Mouse (Mus musculus) adrenal gland, postnatal 14 days (tissue): ENCODE measurements around the gene Nomo1. TPM values are rescaled to one million over a fixed set of nuclear protein-coding genes. Genes with fewer than 3 reads are reported as not detected.

ENCODE experiments used
- DNase-seq: peaks from one replicate; pipeline ENCODE4 v3.0.0; 2021; ENCODE audit warnings: mixed read lengths
- long read RNA-seq, 2 experiments: library from polyadenylated mRNA; stranded (forward); transcript quantifications; one replicate each; pipeline ENCODE4 v2.0.0; 2021
- total RNA-seq: library from RNA; stranded (reverse); gene quantifications from 2 replicates; pipeline ENCODE4 v1.2.3, GENCODE M21; 2021

Nomo1 gene
- total RNA-seq, result 53.0 and 60.3 TPM in 2 replicates
- long read RNA-seq, experiment 1, full-length matches to known transcripts, result 8 of 31 reads
- long read RNA-seq, experiment 1, partial matches to known transcripts, result 20 of 31 reads
- long read RNA-seq, experiment 1, other reads (novel, unspliced or antisense), result 3 of 31 reads
- long read RNA-seq, experiment 2, full-length matches to known transcripts, result 3 of 23 reads
- long read RNA-seq, experiment 2, partial matches to known transcripts, result 19 of 23 reads
- long read RNA-seq, experiment 2, other reads (novel, unspliced or antisense), result 1 of 23 reads

DNA sequence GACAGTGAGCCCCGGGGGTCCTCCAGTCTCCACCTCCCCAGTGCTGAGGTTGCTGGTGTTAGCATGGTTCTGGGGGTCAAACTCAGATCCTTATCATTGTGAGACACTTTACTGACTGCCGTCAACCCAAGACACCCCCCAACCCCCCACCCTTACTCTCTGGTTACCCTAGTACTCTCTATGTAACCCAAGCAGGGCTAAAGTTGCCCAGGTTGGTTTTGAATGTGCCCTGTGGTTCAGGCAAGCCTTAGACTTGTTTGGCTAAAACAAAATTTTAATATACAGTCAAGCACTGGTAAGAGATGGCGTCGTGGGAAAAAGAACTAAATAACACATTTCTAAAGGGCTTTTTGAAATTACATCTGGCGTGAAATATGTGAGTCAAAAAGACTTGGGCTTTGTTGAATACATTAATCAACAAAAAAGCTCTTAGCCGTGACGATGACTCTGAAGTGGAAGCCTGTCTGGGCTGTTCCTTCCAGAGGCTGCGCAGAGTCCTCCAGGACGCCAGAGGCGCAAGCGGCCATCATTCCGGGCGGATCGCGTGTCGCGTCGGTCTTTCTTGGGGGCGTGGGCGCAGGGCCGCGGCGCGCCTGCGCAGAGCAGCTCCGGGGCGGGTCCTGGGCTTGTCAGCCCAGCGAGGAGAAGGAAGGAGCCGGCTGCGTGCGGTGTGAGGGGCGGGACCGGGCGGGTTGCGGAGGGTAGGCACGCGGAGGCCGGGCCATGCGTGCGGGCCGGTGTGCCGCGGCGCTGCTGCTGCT lies at the start of gene Nomo1:
Gene Nomo1 (plus strand): TSS at position 590 of the 761 bp plus-strand sequence.
- peak; percentile 98 for DNase-seq

DNA sequence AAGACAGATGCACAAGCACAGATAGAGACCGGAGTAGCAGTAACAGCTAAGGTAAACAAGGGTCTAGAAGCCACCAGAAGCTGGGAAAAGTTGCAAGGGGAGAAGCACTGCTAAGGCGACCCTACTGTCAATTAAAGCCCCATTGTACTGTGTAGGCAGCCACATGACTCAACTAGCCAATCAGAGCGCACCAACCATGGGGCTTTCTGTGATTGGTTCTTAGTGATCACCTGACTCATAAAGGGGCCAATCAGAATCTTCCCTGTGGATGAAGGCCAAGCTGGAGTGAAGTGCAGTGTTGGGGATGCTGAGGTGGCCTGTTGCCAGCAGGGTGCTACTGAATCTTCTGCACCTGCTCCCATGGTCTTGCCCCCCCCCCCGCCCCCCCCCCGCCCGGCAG lies 46.6 kb upstream of the Nomo1 start:
- no peak for DNase-seq

DNA sequence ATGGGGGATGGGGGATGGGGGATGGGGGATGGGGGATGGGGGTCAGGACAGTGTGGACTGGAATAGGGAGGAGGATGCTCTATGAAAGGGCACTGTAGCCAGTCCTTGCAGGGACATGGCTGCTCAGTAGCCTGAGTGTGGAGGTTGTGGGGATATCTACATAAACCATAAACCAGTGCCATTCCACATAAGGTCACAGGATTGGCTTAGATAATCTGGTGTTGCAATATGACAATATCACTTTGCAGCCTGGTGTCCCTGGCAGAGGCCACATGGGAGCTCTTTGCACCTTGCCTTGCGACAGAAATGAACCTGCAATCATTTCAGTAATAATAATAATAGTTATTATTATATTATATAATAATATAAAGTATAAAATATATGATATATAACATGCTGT lies 45.2 kb upstream of the Nomo1 start:
- DNase-seq, result no peak

DNA sequence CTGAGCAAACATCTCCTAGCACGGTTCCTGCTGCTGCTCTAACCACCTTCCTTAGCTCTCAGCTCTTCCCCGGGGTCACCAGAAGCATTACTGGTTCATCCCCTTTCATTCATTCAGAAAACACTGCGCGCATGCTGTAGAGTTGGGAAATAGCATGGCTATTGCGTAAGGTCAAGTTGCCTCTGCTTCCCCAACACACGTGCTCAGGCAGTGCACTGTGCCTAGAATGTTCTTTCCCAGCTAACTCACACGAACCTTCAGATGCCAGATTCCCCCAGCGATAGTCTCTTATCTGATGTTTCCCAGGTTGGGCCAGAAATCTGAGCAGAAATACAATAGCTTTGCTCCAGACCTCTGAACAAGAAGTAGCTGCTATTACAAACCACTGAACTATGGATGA lies 41.0 kb upstream of the Nomo1 start:
- no peak for DNase-seq

GRCm38 (mm10) chr7:46000577-46000976 lies 32.9 kb upstream of the Nomo1 start:
- DNase-seq, result no peak

DNA sequence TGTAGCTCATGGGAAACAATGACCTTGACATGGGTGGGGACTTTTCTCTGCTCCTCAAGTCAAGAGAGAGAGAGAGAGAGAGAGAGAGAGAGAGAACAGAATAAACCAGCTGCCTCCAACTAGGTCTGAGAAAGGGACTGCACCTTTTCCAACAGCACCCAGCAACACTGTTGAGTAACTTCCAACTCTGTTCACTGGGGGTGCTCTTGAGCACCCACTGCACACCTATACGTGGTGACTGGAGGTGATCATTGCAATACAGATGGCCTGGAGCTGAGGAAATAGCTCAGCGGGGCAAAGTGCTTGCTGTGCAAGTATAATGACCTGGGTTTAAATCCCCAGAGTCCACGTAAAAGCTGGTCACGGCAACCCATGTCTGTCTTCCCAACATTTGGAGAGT lies 30.8 kb upstream of the Nomo1 start:
- no peak for DNase-seq

- DNase-seq, result peak; percentile 68
Measured at GRCm38 (mm10) chr7:46009578-46009977, 23.9 kb upstream of the Nomo1 start.

DNA sequence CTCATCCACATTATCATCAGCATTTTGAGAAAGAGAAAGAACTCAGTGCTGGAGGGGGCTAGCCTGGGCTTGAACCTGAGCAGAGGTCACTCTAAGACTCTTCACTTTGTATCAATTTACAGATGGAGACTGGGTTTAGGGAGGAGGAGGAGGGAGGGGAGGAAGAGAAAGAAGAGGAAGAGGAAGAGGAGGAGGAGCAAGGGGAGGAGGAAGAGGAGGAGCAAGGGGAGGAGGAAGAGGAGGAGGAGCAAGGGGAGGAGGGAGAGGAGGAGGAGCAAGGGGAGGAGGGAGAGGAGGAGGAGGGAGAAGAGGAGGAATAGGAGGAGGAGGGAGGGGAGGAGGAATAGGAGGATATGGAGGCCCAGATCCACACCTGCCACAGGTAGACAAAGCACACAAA lies 21.4 kb upstream of the Nomo1 start:
- no peak for DNase-seq

DNA sequence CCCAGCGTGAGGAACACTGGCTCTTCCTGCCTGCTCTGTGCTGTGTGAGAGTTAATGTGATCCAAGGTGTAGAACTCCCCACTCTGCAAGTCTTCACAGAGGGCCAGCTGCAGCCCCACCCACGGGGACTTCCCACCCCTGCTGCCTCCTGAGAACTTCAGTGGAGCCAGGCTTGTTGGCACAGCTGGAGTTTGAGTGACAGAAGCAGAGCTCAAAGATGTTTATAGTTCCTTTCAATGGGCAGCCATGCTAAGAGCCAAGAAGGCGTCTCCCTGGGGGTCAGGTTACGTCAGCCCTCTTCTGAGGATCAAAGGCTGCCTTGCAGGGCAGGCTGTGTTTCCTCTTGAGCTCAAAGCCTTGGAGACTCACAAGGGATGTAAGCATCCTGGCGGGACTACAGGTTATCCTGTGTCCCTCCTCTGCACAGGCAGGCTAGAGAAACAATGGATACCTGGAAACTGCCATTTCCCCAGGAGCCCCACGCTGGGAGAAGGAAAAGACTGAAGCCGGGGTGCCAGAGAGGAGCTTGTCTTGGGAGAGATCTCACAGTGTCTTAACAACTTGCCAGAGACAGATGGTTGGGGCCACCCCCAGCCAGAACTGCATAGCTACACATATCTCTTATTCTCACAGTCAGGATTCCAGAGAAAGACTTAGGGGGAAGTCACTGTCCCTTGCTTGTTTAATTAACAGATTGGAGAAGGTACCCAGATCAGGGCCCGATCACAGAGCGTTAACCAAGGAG lies 20.1 kb upstream of the Nomo1 start:
- DNase-seq, result peak; percentile 74

DNA sequence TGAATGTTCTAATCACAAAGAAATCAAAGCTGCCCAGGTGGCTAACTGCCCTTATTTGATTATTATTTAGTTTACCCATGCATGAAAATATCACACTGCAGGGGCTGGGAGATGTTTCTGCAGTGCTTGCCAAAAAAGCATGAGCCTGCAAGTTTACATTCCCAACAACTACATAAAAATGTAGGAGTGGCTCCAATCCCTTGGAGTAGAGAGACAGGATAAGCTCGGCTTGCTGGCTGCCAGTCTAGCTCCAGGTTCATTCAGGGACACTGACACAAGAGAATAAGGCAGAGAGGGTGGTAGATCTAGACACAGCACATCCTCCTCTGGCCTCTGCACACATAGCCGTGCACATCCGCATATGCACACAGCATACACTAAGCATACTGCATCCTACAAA lies 13.9 kb upstream of the Nomo1 start:
- DNase-seq, result no peak

- no peak for DNase-seq
Measured at GRCm38 (mm10) chr7:46021951-46022350, 11.5 kb upstream of the Nomo1 start.

- no peak for DNase-seq
Measured at GRCm38 (mm10) chr7:46025436-46025835, 8.1 kb upstream of the Nomo1 start.

DNA sequence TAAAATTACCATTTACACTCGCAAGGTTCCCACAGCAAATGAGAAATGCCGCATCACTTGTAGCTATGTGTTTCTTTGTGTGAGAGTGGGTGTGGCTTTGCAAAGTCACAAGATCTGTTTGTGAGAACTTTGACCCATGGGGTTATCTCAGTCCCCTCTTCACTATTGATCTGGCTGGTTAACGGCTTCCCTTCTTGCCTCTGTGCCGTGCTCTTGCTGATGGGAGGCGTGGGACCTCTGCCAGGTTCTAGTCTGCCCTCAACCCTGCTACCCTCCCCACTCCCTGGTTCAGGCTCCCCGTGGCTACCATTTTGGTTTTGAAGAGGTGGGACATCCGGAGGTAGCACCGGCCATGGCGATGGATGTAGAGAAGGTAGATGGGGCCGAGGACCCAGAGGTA lies 4.8 kb upstream of the Nomo1 start:
- no peak for DNase-seq

- DNase-seq, result no peak
Measured at GRCm38 (mm10) chr7:46029299-46030144, 4.0 kb upstream of the Nomo1 start.

- peak; percentile 28 for DNase-seq
Measured at GRCm38 (mm10) chr7:46030145-46030488, 3.4 kb upstream of the Nomo1 start, which contains the start of gene Abcc6. Abcc6 (minus strand) TSS chr7:46030302.

DNA sequence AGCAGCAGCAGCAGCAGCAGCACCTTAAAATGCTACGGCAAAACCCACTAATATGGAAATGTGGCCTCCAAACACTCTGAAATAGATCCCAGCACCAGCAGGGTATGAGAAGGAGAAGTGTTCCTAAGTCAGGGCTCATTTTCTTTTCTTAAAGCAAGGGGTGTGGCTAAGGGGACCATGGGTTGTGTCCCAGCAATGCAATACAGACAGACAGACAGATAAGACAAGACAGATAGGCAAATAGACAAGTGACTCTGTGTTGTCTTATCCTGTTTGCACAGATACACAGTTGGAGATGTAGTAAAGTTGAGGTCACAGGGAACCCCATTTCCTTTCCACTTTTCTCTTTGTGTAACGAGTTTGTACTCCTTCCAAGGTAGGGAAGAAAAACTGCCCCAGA lies 2.4 kb upstream of the Nomo1 start:
- DNase-seq, result no peak

GRCm38 (mm10) chr7:46033870-46034337 lies 406 bp downstream of the Nomo1 start:
- no peak for DNase-seq

GRCm38 (mm10) chr7:46034991-46035390 lies 1.5 kb downstream of the Nomo1 start:
- DNase-seq, result no peak

GRCm38 (mm10) chr7:46035468-46035867 lies 2.0 kb downstream of the Nomo1 start:
- DNase-seq, result no peak

GRCm38 (mm10) chr7:46037433-46037832 lies 3.9 kb downstream of the Nomo1 start:
- DNase-seq, result no peak

DNA sequence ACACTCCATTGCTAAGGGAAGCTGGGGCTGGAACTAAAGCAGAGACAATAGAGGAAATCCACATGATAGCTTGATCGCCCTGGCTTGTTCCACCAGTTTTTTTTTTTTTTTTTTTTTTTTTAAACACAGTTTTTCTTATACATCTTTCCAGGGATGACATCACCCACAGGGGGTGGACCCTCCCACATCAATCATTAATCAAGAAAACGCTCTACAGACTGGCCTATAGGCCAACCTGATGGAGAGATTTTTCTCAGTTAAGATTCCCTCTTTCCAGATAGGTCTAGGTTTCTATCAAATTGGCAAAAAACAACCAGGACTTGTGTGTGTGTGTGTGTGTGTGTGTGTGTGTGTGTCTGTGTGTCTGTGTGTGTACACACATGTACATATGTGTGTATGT lies 6.4 kb downstream of the Nomo1 start:
- DNase-seq, result no peak

GRCm38 (mm10) chr7:46044106-46044505 lies 10.6 kb downstream of the Nomo1 start:
- DNase-seq, result no peak
